Mouse (Mus musculus): Measurements from ENCODE around the gene Fam49a.
A peak's percentile ranks its signal among the peaks of the same experiment; 100 is the strongest.

Gene Fam49a

DNA sequence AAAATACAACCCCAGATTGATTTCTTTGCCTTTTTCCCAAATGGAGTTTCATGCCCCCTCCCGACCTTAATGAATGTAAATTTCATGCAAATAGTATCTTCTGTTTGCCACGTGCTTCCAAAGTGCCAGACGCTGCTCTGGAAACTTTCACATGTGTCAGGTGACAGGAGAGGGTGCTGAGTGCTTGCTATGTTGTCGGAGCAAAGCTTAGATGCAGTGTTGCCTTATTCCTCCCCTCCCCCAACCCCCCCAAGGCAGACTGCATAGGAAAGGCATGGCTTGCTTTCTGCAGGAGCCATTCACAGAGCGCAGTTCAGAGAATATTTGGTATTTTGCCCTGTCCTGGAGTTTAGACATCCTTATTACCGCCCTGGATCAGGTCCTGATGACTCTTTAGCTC is 12.2 kb downstream of the Fam49a start:
- DNase-seq, result no peak

DNA sequence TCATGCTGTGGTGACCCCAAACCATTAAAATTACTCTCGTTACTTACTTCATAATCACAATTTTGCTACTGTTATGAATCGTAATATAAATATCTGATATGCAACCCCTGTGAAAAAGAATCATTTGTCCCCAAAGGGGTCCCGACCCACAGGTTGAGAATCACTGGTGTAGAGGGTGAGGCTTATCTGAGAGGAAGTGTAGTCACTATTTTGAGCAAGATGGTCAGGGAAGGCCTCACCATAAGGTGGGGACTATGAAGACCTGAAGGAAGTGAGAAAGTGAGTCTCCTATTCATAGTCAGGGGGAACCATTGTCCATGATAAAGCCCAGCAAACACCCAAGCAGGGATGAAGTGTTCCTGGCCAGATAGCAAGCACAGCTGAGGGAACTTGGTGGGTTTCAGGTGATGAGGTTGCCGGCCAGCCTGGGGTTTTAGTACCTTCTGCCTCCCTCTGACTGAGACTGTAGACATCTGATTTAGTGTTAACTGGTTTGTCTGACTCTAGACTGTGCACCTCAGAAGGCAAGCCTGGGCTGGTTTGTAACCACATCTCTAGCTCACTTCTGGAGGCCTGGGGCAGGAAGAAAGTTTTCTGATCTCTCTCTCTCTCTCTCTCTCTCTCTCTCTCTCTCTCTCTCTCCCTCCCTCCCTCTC is 13.3 kb downstream of the Fam49a start:
- no peak for DNase-seq

DNA sequence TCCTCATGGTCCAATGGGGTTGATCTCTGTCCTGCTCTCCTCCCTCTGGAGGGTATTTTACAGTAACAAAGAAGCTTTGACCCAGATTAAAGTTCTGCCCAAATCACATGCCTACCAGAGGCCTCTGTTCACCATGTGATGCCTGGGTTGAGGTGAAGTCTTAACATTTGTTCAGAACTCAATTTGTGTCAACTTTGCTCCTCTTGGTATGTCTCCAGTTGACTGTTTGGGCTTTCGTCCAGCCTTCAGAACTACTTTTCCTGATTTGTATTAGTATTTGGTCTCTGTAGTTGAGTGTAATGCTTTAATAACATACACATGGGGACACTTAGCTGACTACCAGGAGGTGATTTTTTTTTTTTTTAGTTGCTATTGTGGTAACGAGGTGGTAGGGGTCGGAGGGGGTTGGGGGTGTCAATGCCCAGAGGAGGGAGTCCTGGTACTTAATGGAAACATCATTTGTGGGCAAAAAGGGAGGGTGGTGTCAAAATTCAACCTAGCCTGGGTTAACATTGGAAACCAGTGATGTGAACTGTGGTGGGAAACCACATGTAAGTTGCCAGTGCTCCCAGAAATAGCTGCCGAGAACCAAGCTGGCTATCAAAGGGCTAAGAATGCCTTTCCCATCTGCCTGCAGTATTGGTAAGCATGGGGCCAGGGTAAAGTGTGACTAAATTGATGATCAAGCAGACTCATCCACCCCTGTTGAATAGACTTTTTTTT is 16.0 kb downstream of the Fam49a start:
- no peak for DNase-seq

GRCm38 (mm10) chr12:12278464-12278872 is 16.5 kb downstream of the Fam49a start:
- no peak for DNase-seq

DNA sequence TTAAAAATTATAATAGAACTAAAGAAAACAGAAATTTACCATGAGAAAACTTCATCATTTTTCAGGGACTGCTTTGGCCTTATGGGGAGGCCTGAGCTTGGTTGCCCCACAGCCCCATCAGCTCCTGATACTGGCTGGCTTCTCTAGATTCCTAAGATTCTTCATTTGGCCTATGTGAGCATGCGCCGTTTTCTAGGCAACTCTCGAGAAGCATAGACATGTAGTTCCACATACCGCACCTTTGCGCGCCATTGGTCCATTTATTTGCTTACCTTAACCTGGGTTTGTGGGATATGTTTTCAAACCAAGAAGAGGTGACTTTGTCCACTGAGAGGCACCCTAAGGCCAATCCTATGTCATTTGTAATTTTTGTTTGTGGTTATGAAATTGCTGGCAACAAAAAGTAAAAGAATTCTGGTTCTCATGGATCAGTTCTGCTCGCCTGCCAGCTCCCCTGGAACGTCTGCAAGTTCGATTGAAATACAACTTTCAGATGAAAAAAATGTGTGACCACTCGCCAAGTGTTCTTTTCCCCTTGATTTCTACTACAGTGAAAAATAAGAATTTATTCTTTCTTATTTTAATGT is 21.9 kb downstream of the Fam49a start:
- no peak for DNase-seq

- DNase-seq, result no peak
Measured at GRCm38 (mm10) chr12:12284521-12284920, 22.6 kb downstream of the Fam49a start.

GRCm38 (mm10) chr12:12287131-12287786 is 25.3 kb downstream of the Fam49a start:
- DNase-seq, result peak; percentile 38

- DNase-seq, result no peak
Measured at GRCm38 (mm10) chr12:12287787-12288132, 25.8 kb downstream of the Fam49a start.

GRCm38 (mm10) chr12:12288586-12288985 is 26.6 kb downstream of the Fam49a start:
- DNase-seq, result no peak

DNA sequence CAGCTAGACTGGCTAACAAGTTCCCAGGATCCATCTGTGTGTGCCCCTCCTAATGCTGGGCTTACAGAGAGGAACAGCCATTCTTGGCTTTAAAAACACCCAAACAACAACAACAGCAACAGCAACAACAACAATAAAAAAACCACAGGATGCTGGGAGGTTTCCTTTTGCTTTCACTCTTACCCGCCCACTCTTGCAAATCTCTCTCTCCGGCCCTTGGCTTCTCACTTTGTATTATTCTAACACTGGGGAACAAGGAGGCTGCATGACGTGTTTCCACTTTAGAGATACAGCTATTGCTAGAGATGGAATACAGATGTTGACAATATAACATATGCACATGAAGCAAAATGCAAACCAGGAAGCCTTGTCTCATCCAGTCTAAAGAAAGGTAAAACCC is 27.7 kb downstream of the Fam49a start:
- DNase-seq, result no peak

DNA sequence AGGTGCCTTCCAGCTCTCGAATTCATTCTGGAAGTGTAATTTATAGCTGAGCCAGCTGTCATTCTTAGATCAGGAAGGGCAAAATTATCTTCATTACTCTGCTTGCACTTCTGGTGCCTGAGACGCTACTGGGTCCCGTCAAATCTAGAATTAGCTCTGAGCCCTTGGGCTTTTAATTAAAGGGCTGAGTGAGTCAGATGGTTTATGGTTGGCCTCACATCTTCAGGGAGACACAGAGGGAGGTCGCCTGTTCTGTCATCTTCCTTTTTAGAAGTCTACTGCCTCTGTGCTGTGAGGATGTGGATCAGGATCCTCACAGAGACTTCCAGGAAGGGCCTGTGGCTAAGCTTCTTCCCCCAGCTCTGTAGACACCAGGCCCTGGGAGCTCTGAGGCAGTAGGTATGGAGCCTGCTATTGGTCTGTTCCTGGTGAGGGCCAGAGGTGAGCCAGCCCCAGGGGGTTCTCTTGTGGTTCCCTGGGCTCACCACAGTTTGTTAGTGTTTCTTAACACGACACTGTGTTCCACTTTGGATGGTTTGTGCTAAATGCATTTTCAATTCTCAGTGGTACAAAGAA is 30.2 kb downstream of the Fam49a start:
- DNase-seq, result no peak

GRCm38 (mm10) chr12:12294380-12295171 is 32.6 kb downstream of the Fam49a start:
- DNase-seq, result no peak

DNA sequence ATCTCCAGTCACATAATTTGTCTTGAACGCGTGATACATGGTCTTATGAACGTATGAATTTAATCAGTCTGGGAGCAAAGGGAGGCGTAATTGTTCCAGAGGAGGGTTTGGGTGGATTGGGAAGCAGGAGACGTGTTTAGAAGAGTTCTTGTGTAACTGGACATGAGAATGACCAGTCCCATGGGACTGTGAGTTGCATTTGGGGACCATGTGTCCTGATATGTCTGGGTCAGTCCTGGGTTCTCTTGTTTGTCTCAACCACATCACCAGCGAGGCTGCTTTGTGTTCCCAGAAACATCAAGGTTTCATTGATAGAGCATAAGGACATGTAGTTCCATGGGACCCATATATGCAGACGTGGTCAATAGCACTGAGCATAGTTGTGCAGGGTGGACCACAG is 36.5 kb downstream of the Fam49a start:
- no peak for DNase-seq

DNA sequence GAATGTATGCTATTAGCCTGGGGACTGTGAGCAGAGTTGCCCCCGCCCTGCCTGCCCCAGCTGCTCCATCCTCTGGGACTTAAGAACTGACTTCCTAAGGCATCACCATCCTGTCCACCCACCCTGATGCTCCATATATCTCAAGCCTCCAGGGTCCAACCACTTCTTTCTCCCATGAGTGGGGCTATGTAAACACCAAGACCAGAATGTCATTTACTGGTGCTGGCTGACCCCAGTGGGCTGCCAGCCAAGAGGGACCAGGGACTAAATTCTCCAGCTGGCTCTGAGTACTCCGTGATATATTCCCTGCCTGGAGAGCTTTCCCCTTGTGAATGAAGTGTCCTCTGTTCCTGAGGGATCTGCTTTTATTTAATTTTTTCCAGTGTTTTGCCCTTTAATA is 37.4 kb downstream of the Fam49a start:
- no peak for DNase-seq

- DNase-seq, result no peak
Measured at GRCm38 (mm10) chr12:12301149-12301548, 39.2 kb downstream of the Fam49a start.

- no peak for DNase-seq
Measured at GRCm38 (mm10) chr12:12301815-12302214, 39.9 kb downstream of the Fam49a start.

- DNase-seq, result no peak
Measured at GRCm38 (mm10) chr12:12306214-12306613, 44.3 kb downstream of the Fam49a start.

DNA sequence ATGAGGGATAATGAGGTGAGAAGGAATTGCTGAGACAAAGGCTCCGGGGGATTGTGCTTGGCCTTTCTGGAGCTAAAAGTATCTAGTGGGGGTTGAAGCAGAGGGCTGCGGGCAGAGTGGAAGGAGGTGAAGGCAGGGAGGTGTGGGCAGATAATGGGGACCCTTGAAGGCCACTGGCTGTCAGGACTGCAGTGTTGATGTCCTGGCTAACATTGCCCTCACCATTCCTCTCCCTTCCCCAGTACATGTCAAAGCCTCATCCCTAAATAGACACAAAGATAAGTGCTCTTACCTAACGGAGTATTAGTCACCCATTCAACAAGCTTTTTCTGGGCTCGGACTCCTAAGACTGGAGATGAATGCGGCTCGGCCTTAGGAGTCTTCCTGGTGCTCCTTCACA is 44.9 kb downstream of the Fam49a start:
- DNase-seq, result no peak

DNA sequence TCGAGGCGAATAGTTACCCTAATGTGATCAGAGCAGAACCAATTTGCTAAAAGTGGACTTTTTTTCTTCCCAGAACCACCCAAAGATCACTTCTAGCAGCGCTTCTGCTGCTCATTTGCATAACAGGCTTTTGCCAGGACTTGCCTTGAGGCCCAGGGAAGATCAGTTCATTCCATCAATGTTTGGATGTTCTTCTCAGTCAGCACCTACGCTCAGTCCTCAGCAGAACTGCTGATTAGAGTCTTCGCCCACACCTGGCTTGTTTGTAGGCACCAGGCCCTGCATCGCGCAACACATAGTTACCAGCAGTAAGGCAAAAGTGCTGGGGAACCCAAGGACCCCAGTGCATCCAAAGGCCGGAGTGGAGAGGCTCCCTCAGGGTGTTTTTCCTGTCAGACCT is 45.3 kb downstream of the Fam49a start:
- DNase-seq, result no peak

- no peak for DNase-seq
Measured at GRCm38 (mm10) chr12:12313437-12313836, 51.5 kb downstream of the Fam49a start.

GRCm38 (mm10) chr12:12313919-12314318 is 52.0 kb downstream of the Fam49a start:
- no peak for DNase-seq

DNA sequence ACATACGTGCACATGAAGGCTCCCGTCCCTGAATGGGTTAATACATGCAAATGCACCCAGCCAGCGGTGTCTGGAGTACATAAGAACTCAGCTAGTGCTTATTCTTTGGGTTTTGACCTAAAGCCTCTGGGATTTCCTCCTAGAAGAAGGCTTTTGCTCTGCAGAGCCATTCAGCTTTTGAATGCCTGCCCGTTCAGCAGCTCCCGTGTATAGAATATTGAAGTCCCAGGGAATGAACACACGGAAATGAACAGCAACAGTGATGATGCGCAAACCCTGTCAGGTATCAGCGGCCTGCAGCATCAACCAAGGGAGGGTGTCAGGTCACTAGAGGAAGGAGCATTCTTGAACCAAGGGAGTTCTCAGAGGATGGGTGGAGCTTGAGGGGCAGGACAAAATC is 52.4 kb downstream of the Fam49a start:
- DNase-seq, result no peak

DNA sequence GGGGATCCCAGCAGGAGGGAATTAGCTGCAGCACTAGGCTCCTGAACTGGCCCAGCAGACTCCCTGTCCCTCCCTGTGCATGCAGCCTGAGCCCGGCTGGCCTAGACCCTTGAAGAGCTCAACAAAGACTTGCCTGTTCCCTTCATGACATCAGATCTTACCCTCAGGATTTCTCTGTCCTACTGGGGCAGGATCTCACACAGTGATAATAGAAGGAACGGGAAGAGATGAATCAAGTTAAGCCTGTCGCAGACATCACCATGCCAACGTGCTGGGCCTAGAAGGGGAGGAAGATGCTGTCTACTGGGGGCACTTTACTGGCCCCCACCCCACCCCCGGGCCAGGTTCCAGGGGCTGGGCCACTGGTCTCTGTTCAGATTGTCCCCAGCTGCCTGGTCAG is 53.1 kb downstream of the Fam49a start:
- DNase-seq, result no peak

All from cerebellum, adult 8-10 months (tissue).